Mouse (Mus musculus) ES-E14 (cell line): ENCODE data around the gene Uggt2. TPM values are rescaled to one million over a fixed set of nuclear protein-coding genes. Genes with fewer than 3 reads are reported as not detected.

Source experiments
- DNase-seq: peaks from one replicate; pipeline ENCODE4 v3.0.0-alpha.2; 2013; ENCODE audit warnings: low read depth, low spot score
- H3K27ac ChIP-seq: 2 replicates; pipeline ENCODE4 v1.5.1; 2012; ENCODE audit warnings: low read depth, mild to moderate bottlenecking, low read length, moderate library complexity, mixed read lengths; ENCODE audit not compliant: poor library complexity, insufficient read depth, severe bottlenecking
- H3K36me3 ChIP-seq: 2 replicates; pipeline ENCODE4 v1.6.1; 2012; ENCODE audit warnings: mild to moderate bottlenecking, low read length, moderate library complexity, mixed read lengths; ENCODE audit not compliant: control insufficient read depth, poor library complexity, insufficient read depth, severe bottlenecking
- H3K4me1 ChIP-seq, 2 experiments: fragments of 150-350 bp in 1 of 2; sonication (generic) in 1 of 2; 2 replicates each; pipeline ENCODE4 v1.6.1; 2012; ENCODE audit warnings: low read length in 2 of 2, mild to moderate bottlenecking in 1 of 2, mixed read lengths in 1 of 2; ENCODE audit not compliant: control insufficient read depth in 2 of 2, insufficient read depth in 2 of 2, poor library complexity in 1 of 2
- H3K4me3 ChIP-seq, 2 experiments: fragments of 150-350 bp in 1 of 2; sonication (generic) in 1 of 2; 2 replicates each; pipeline ENCODE4 v1.5.1; 2012; ENCODE audit warnings: low read length in 2 of 2, low read depth in 1 of 2, mild to moderate bottlenecking in 1 of 2, mixed read lengths in 1 of 2; ENCODE audit not compliant: insufficient read depth in 1 of 2, poor library complexity in 1 of 2, severe bottlenecking in 1 of 2
- H3K9ac ChIP-seq: 2 replicates; pipeline ENCODE4 v1.6.1; 2012; ENCODE audit warnings: low read depth, mild to moderate bottlenecking, low read length, mixed read lengths; ENCODE audit not compliant: poor library complexity, insufficient read depth, severe bottlenecking
- H3K9me3 ChIP-seq: fragments of 150-350 bp; sonication (generic); 2 replicates; pipeline ENCODE4 v1.6.1; 2012; ENCODE audit warnings: low read depth, mild to moderate bottlenecking, low read length; ENCODE audit not compliant: control insufficient read depth, insufficient read depth
- CHD2 ChIP-seq: IDR thresholded peaks from 2 replicates; pipeline ENCODE4 v1.6.1; 2014; ENCODE audit warnings: mild to moderate bottlenecking, low read depth, low read length, inconsistent platforms
- HCFC1 ChIP-seq: IDR thresholded peaks from 2 replicates; pipeline ENCODE4 v1.6.1; 2012; ENCODE audit warnings: low read length, inconsistent platforms, borderline replicate concordance; ENCODE audit not compliant: insufficient read depth
- MAFK ChIP-seq: IDR thresholded peaks from 2 replicates; pipeline ENCODE4 v1.6.1; 2014; ENCODE audit warnings: mild to moderate bottlenecking, low read depth, low read length, inconsistent platforms; ENCODE audit not compliant: insufficient read depth
- ZC3H11A ChIP-seq: IDR thresholded peaks from 2 replicates; pipeline ENCODE4 v1.6.1; 2012; ENCODE audit warnings: low read depth, mild to moderate bottlenecking, inconsistent platforms, low read length, borderline replicate concordance
- ZNF384 ChIP-seq: IDR thresholded peaks from 2 replicates; pipeline ENCODE4 v1.6.1; 2012; ENCODE audit warnings: low read depth, low read length, inconsistent platforms
- in situ Hi-C, 2 experiments: fragments of 600-800 bp; cut with MboI; formaldehyde crosslinking; loops; one replicate each; pipeline ENCODE4 v1.15.1; 2025; ENCODE audit warnings: low sequenced_read_pairs in 2 of 2, inconsistent platforms in 1 of 2; ENCODE audit not compliant: unreplicated experiment in 2 of 2
- total RNA-seq: library from RNA; depleted of rRNA; stranded (reverse); fragments of 300-350 nt; gene quantifications from 2 replicates; pipeline ENCODE4 v1.2.3, GENCODE M21; 2012

Gene Uggt2
- total RNA-seq, 1 experiment: 5.4 TPM

DNA sequence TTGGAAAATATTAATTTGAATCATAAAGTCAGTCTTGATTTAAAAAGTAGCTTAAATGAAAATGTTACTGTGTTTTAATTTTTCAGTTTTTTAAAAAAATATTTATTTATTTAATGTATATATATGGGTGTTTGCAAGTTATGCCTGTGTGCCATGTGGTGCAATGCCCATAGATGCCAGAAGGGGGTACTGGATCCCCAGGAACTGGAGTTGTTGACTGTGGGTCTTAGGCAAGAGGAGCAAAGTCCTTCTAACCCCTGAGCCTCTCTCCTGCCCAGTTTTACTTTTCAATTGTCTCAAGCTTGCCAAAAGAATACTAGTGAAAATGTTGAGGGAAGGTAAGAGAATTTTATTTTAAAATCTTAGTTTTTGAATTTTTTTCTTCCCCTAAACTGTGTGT, 95.9 kb downstream of the Uggt2 start:
- no peak for DNase-seq

GRCm38 (mm10) chr14:118995226-118995925, 103.9 kb downstream of the Uggt2 start:
- Histone ChIP-seq H3K4me1 (no peaks in the 10 kb centered on the region), H3K27ac (no peak overlapping the region), H3K9ac (no peak overlapping the region), H3K36me3 (no peaks in the 10 kb centered on the region), H3K4me3 (no peak overlapping the region), H3K9me3 (no peaks in the 10 kb centered on the region)
- no peak for TF ChIP-seq ZC3H11A
- TF ChIP-seq ZNF384: no peak
- TF ChIP-seq HCFC1: no peak
- TF ChIP-seq MAFK: no peak
- no peak for TF ChIP-seq CHD2
- in situ Hi-C loops: no loop called here
- no peak for DNase-seq

More for the DNA sequence above, 95.9 kb downstream of the Uggt2 start:
- peaks cover 2 to 8% of the 10 kb centered on the region in 2 experiments; a peak in 1 of 4 replicates for H3K4me1 ChIP-seq
- H3K27ac ChIP-seq: no peak overlapping the region
- no peaks in the 10 kb centered on the region for H3K9me3 ChIP-seq
- TF ChIP-seq ZNF384: no peak
- TF ChIP-seq ZC3H11A: peak; percentile 41; the same call in 1 of the 2 replicates
- no peak overlapping the region for H3K4me3 ChIP-seq
- H3K36me3 ChIP-seq: no peaks in the 10 kb centered on the region
- H3K9ac ChIP-seq: no peak overlapping the region
- in situ Hi-C loops: no loop called here

- peak overlapping the region in 1 of 2 experiments; percentile 7; a peak in 1 of 4 replicates for H3K4me3 ChIP-seq
- H3K36me3 ChIP-seq: peaks cover 2% of the 10 kb centered on the region; the same call in 1 of the 2 replicates
- peaks cover 0 to 4% of the 10 kb centered on the region in 2 experiments; a peak in 2 of 4 replicates for H3K4me1 ChIP-seq
- no peak overlapping the region for H3K27ac ChIP-seq
- in situ Hi-C loops: no loop called here
- no peak for DNase-seq
- TF ChIP-seq ZC3H11A (no peak), ZNF384 (no peak), MAFK (no peak), CHD2 (no peak), HCFC1 (no peak)
- no peaks in the 10 kb centered on the region for H3K9me3 ChIP-seq
- no peak overlapping the region for H3K9ac ChIP-seq
Observed at GRCm38 (mm10) chr14:118987523-118988496, 111.4 kb downstream of the Uggt2 start.

GRCm38 (mm10) chr14:118986653-118987522, 112.3 kb downstream of the Uggt2 start:
- TF ChIP-seq HCFC1 (no peak), CHD2 (no peak), ZNF384 (no peak), ZC3H11A (no peak), MAFK (no peak)
- Histone ChIP-seq H3K27ac (no peak overlapping the region), H3K4me1 (peaks cover 0 to 4% of the 10 kb centered on the region in 2 experiments; a peak in 2 of 4 replicates), H3K36me3 (peaks cover 2% of the 10 kb centered on the region; the same call in 1 of the 2 replicates), H3K9ac (no peak overlapping the region), H3K4me3 (no peak overlapping the region), H3K9me3 (no peaks in the 10 kb centered on the region)
- DNase-seq: peak; percentile 76
- in situ Hi-C loops: no loop called here
